9 mouse cellular contexts compared by ENCODE assay signal in genomic region chr8:10945490-10945889, GRCm38 (mm10).
DNase-seq lines count a peak whose midpoint lies in the region; ATAC-seq and TF ChIP-seq lines count a peak whose summit lies in the region.
"Had no signal": no experiment of that assay in that cellular context is flagged by ENCODE, and none has a peak within 500 bp of the region (broad histone marks: within the 10 kb centered on the region; RNA-seq: fewer than 3 reads in every experiment).

No protein-coding gene starts in this region.

- intact Hi-C loops in left cerebral cortex, postnatal 25 days (cut with DNase I): loop anchor here (5.0 kb wide), 1 partner anchor 113 kb away; no protein-coding TSS in a partner anchor

- peak; percentile 28; the same call in 1 of the 2 replicates for ATAC-seq in frontal cortex, adult (ENCODE audit: low TSS enrichment)
- ATAC-seq in midbrain, postnatal 0 days (ENCODE audit: low FRiP score): no peak
- ATAC-seq in liver, embryonic 14.5 days (ENCODE audit: insufficient read depth): no peak
- no peak for ATAC-seq in stomach, embryonic 15.5 days (ENCODE audit: insufficient read depth, low FRiP score, low read depth)

- no peak overlapping the region for H3K9ac ChIP-seq in midbrain, postnatal 0 days (replicated peaks; ENCODE audit: low read length, poor library complexity, severe bottlenecking)
- H3K9ac ChIP-seq in liver, embryonic 14.5 days (replicated peaks): no peak overlapping the region
- H3K9ac ChIP-seq in stomach, embryonic 15.5 days: no peak overlapping the region

- no peak overlapping the region for H3K4me2 ChIP-seq in midbrain, postnatal 0 days (ENCODE audit: low read depth, low read length, poor library complexity, severe bottlenecking)
- peak overlapping the region; percentile 62 for H3K4me2 ChIP-seq in liver, embryonic 14.5 days (ENCODE audit: low read depth)
- H3K4me2 ChIP-seq in stomach, embryonic 15.5 days: peak overlapping the region; percentile 51

- TF ChIP-seq EP300 in liver, embryonic 14.5 days (IDR thresholded peaks at IDR 0.05; ENCODE audit: low read depth): no peak

- H3K9me3 ChIP-seq in midbrain, embryonic 10.5 days (replicated peaks): no peaks in the 10 kb centered on the region
- no peaks in the 10 kb centered on the region for H3K9me3 ChIP-seq in midbrain, postnatal 0 days (ENCODE audit: low read length)
- no peaks in the 10 kb centered on the region for H3K9me3 ChIP-seq in liver, embryonic 14.5 days (ENCODE audit: control insufficient read depth, low read length)
- H3K9me3 ChIP-seq in stomach, embryonic 15.5 days: no peaks in the 10 kb centered on the region

- DNase-seq in frontal cortex, postnatal 36 days (ENCODE audit: low spot score in 2 of 2): no peak
- DNase-seq in midbrain, embryonic 10.5 days (ENCODE audit: low spot score): no peak
- no peak for DNase-seq in midbrain, postnatal 0 days (ENCODE audit: low spot score)
- DNase-seq in liver, embryonic 14.5 days (ENCODE audit: low read depth in 3 of 3, low spot score in 3 of 3): no peak
- no peak for DNase-seq in left cerebral cortex, postnatal 25 days (ENCODE audit: low spot score in 2 of 2)
- no peak for DNase-seq in cerebellum, adult 8-10 months
- DNase-seq: cerebellum, adult 11-12 months had no signal

- H3K27ac ChIP-seq in midbrain, embryonic 10.5 days (replicated peaks): peak overlapping the region; percentile 86
- no peak overlapping the region for H3K27ac ChIP-seq in midbrain, postnatal 0 days (ENCODE audit: low read depth, low read length)
- no peak overlapping the region for H3K27ac ChIP-seq in liver, embryonic 14.5 days
- H3K27ac ChIP-seq in stomach, embryonic 15.5 days: peak overlapping the region; percentile 79

- H3K4me1 ChIP-seq in midbrain, embryonic 10.5 days: peaks cover 43% of the 10 kb centered on the region
- H3K4me1 ChIP-seq in midbrain, postnatal 0 days (ENCODE audit: insufficient read depth, low read length): peaks cover 4% of the 10 kb centered on the region; the same call in 1 of the 2 replicates
- peaks cover 3 to 28% of the 10 kb centered on the region in 2 experiments; a peak in 3 of 4 replicates for H3K4me1 ChIP-seq in liver, embryonic 14.5 days (replicated peaks; ENCODE audit: control insufficient read depth in 2 of 2, insufficient read depth in 2 of 2, low read length in 1 of 2)
- H3K4me1 ChIP-seq in stomach, embryonic 15.5 days: peaks cover 20% of the 10 kb centered on the region

- H3K27me3 ChIP-seq in midbrain, embryonic 10.5 days (ENCODE audit: low read depth, poor library complexity, severe bottlenecking): peaks cover 49% of the 10 kb centered on the region
- H3K27me3 ChIP-seq in midbrain, postnatal 0 days (ENCODE audit: insufficient read depth, low read length): no peaks in the 10 kb centered on the region
- no peaks in the 10 kb centered on the region; the same call in 1 of the 2 replicates for H3K27me3 ChIP-seq in liver, embryonic 14.5 days (ENCODE audit: control insufficient read depth, insufficient read depth, low read length)
- H3K27me3 ChIP-seq in stomach, embryonic 15.5 days (replicated peaks): no peaks in the 10 kb centered on the region

- no peak for TF ChIP-seq CTCF in midbrain, postnatal 0 days (IDR thresholded peaks at IDR 0.05)
- no peak for TF ChIP-seq CTCF in liver, embryonic 14.5 days (IDR thresholded peaks at IDR 0.05; ENCODE audit: low read depth)

- no peak overlapping the region for H3K4me3 ChIP-seq in midbrain, embryonic 10.5 days
- H3K4me3 ChIP-seq in midbrain, postnatal 0 days (ENCODE audit: low read depth, low read length): no peak overlapping the region
- no peak overlapping the region for H3K4me3 ChIP-seq in liver, embryonic 14.5 days (ENCODE audit: insufficient read depth in 1 of 2, low read depth in 2 of 2, low read length in 2 of 2)
- H3K4me3 ChIP-seq in stomach, embryonic 15.5 days (replicated peaks): no peak overlapping the region

- no peaks in the 10 kb centered on the region for H3K36me3 ChIP-seq in midbrain, embryonic 10.5 days
- H3K36me3 ChIP-seq in midbrain, postnatal 0 days (ENCODE audit: insufficient read depth, low read length): no peaks in the 10 kb centered on the region
- H3K36me3 ChIP-seq in liver, embryonic 14.5 days (replicated peaks; ENCODE audit: control insufficient read depth, insufficient read depth, low read depth): no peaks in the 10 kb centered on the region
- H3K36me3 ChIP-seq in stomach, embryonic 15.5 days: no peaks in the 10 kb centered on the region

- WGBS in midbrain, embryonic 10.5 days: 81% methylated on average over 2 of the region's 2 CpGs
- WGBS in midbrain, postnatal 0 days: 84% methylated on average over 2 of the region's 2 CpGs
- 30% methylated on average over 2 of the region's 2 CpGs for WGBS in liver, embryonic 14.5 days (ENCODE audit: insufficient replicate concordance)
- 78% methylated on average over 2 of the region's 2 CpGs for WGBS in stomach, embryonic 15.5 days

Comparison
In these comparisons a context has a peak if more than half of its experiments do, and no peak if none do; other contexts are left out.
1. H3K27ac ChIP-seq: peak in midbrain, embryonic 10.5 days (single experiment) and stomach, embryonic 15.5 days (single experiment); none in midbrain, postnatal 0 days (single experiment) and liver, embryonic 14.5 days (single experiment).